Mouse (Mus musculus): ENCODE measurements at regions not wholly inside any gene's neighbourhood (a gene's known extent, or its start where the extent isn't known, plus 50 kb on each side); places are given as distances from the start of the nearest gene placed in this dataset.

DNA sequence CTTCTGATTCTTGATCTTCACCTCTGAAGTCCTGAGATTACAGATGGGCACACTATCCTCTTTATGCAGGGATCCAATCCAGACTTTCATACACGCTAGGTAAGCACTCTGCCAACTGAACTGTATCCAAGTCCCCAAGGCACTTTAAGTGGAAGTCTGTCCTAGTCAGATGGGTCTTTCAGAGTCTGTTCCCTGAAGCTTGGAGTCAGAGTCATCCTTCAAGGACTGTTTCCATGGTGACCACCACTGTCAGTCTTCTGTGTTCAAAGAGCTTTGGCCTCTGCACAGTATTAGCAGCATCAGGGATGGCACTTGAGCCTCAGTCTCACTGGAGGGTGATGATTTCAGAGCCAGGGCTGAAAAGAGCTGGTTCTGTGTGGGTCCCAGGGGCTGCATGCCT is 212.7 kb upstream of the Shh start:
- DNase-seq (ENCODE audit: low spot score): no peak

DNA sequence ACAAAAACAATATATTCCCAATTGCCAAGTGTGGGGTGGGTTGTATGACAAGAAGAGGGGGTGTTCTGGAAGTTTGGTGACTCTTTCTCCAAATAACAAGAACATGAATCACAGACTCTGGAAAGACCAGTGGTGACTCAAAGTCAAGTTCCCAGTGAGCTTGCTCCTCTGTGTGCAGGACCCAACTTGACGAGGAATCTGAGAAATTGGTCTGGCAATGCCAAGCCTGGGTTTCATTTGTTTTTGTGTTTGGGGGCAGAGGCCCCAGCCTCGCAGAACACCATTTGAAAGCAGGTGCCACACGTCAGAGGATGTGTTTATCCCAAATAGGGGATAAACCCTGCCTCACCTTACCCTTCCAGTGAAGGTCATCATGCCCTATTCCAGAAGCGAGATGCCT is 163.1 kb upstream of the Shh start:
- no peak for DNase-seq (ENCODE audit: low spot score)
- no peak overlapping the region for H3K9ac ChIP-seq (replicated peaks; ENCODE audit: low read length)
- H3K4me3 ChIP-seq (ENCODE audit: low read depth, low read length): no peak overlapping the region
- no peak overlapping the region for H3K4me2 ChIP-seq (ENCODE audit: low read depth, low read length)
- no peak overlapping the region for H3K27ac ChIP-seq (replicated peaks; ENCODE audit: low read depth, low read length)
- no peaks in the 10 kb centered on the region for H3K4me1 ChIP-seq (ENCODE audit: control insufficient read depth, insufficient read depth, low read length)
- H3K9me3 ChIP-seq (replicated peaks; ENCODE audit: control insufficient read depth, low read length): no peaks in the 10 kb centered on the region
- no peak for ATAC-seq (replicated peaks; ENCODE audit: insufficient number of reproducible peaks, low FRiP score, low TSS enrichment, low read depth)
- WGBS: 93% methylated on average over 4 of the region's 4 CpGs
- H3K36me3 ChIP-seq (replicated peaks; ENCODE audit: control insufficient read depth, insufficient read depth, low read depth, low read length): no peaks in the 10 kb centered on the region
- no peaks in the 10 kb centered on the region for H3K27me3 ChIP-seq (ENCODE audit: control insufficient read depth, insufficient read depth, low read length)

More for the DNA sequence above, 212.7 kb upstream of the Shh start:
- no peak overlapping the region for H3K4me3 ChIP-seq (ENCODE audit: low read depth, low read length)
- WGBS: 78% methylated on average over 1 of the region's 1 CpGs
- no peaks in the 10 kb centered on the region for H3K36me3 ChIP-seq (replicated peaks; ENCODE audit: control insufficient read depth, insufficient read depth, low read depth, low read length)
- no peak for ATAC-seq (replicated peaks; ENCODE audit: insufficient number of reproducible peaks, low FRiP score, low TSS enrichment, low read depth)
- H3K9me3 ChIP-seq (replicated peaks; ENCODE audit: control insufficient read depth, low read length): no peaks in the 10 kb centered on the region
- H3K27me3 ChIP-seq (ENCODE audit: control insufficient read depth, insufficient read depth, low read length): no peaks in the 10 kb centered on the region
- H3K9ac ChIP-seq (replicated peaks; ENCODE audit: low read length): no peak overlapping the region
- H3K4me1 ChIP-seq (ENCODE audit: control insufficient read depth, insufficient read depth, low read length): no peaks in the 10 kb centered on the region
- no peak overlapping the region for H3K27ac ChIP-seq (replicated peaks; ENCODE audit: low read depth, low read length)
- no peak overlapping the region for H3K4me2 ChIP-seq (ENCODE audit: low read depth, low read length)

DNA sequence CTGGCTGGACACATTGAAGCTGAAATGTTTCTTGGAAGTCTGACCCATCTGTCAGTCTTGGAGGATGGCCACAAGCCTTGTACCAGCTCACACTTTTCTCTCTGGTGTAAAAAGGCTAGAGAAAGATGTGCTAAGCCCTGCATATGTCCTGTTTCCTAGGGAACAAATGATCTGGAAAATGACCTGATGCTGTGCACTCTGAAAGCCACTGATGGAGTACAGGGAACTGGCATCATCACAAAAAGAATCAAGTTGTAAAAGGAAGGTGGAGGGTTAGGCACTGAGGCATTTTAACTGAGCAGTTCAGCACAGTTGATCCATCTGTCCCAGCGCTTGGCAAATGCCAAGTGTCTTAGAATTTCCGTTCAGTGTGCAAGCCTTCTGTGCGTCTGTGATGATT is 144.8 kb upstream of the Shh start:
- H3K4me1 ChIP-seq (ENCODE audit: control insufficient read depth, insufficient read depth, low read length): no peaks in the 10 kb centered on the region
- no peaks in the 10 kb centered on the region for H3K36me3 ChIP-seq (replicated peaks; ENCODE audit: control insufficient read depth, insufficient read depth, low read depth, low read length)
- H3K27me3 ChIP-seq (ENCODE audit: control insufficient read depth, insufficient read depth, low read length): no peaks in the 10 kb centered on the region
- DNase-seq (ENCODE audit: low spot score): no peak
- ATAC-seq (replicated peaks; ENCODE audit: insufficient number of reproducible peaks, low FRiP score, low TSS enrichment, low read depth): no peak
- no peak overlapping the region for H3K27ac ChIP-seq (replicated peaks; ENCODE audit: low read depth, low read length)
- no peak overlapping the region for H3K4me3 ChIP-seq (ENCODE audit: low read depth, low read length)
- 88% methylated on average over 3 of the region's 3 CpGs for WGBS
- H3K4me2 ChIP-seq (ENCODE audit: low read depth, low read length): no peak overlapping the region
- H3K9me3 ChIP-seq (replicated peaks; ENCODE audit: control insufficient read depth, low read length): no peaks in the 10 kb centered on the region
- H3K9ac ChIP-seq (replicated peaks; ENCODE audit: low read length): no peak overlapping the region

DNA sequence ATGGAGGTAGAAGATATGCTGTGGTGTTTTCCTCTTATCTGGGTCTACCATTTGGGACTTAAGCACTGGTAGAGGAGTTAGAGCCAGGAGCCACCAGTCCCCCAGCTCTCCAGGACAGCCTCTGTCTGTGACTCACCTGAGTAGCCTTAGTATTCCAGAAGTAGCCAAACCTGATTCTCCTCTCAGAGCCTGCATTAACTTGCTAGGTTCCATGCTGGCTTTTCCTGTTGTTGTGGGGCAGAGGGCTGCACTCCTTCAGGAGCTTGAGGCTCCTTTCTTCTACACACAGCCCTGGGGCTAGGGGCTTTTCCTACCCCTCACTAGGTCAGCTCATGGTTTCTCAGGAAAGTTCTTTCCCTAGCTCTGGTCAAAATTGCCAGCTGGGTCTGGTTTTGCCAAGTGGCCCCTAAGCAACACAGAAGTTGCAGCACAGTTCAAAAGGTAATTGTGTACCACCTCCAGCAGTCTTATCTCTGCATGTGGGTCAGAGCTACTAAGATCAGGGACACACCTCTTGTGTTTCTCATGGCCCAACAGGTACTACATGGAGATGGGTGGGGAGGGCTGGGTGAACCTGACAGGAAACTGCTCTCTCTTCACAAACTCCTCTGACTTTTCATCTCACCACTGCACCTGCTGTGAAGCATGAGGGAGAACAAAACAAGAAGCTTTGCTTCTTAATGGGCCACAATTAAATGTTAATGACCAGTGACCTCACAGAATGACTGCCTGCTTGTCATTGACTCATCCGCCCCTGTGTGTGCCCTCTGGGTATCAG is 129.7 kb upstream of the Shh start:
- WGBS: 19% methylated on average over 1 of the region's 1 CpGs
- no peaks in the 10 kb centered on the region for H3K4me1 ChIP-seq (ENCODE audit: control insufficient read depth, insufficient read depth, low read length)
- no peak overlapping the region for H3K4me2 ChIP-seq (ENCODE audit: low read depth, low read length)
- no peak overlapping the region for H3K27ac ChIP-seq (replicated peaks; ENCODE audit: low read depth, low read length)
- no peak overlapping the region for H3K9ac ChIP-seq (replicated peaks; ENCODE audit: low read length)
- no peaks in the 10 kb centered on the region for H3K9me3 ChIP-seq (replicated peaks; ENCODE audit: control insufficient read depth, low read length)
- ATAC-seq (replicated peaks; ENCODE audit: insufficient number of reproducible peaks, low FRiP score, low TSS enrichment, low read depth) (no peak), DNase-seq (ENCODE audit: low spot score) (no peak)
- H3K4me3 ChIP-seq (ENCODE audit: low read depth, low read length): no peak overlapping the region
- H3K27me3 ChIP-seq (ENCODE audit: control insufficient read depth, insufficient read depth, low read length): no peaks in the 10 kb centered on the region
- H3K36me3 ChIP-seq (replicated peaks; ENCODE audit: control insufficient read depth, insufficient read depth, low read depth, low read length): no peaks in the 10 kb centered on the region

DNA sequence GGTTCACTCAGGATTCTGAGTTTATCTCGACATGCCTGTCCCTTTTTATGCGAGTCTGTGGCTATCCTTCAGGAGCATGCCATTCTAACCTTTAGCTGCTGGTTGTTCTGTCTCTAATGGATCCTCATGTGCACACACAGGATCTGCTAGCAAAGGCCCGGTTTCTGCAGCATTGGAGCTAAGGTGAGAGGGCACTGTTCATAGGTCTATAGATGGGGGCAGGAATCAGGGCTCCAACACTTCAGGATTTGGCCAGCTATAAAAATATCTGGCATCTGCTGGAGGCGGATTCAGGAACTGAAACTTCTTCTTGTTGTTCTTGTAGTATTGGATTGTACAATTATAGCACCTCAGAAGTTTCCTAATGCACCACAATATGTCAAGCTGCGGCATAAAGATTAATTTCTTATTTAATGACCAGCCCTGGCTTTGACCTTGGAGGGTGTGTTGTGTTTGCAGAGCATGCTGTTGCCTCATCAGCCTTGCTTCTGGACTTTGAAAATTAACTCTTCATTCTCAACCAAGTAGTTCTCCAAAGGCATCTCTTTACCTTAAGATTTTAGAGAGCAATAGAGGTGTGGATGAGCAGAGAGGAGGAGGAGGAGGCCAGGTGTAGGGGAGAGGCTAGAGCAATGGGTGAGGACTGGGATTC is 104.4 kb upstream of the Shh start:
- Histone ChIP-seq H3K27ac (replicated peaks; ENCODE audit: low read depth, low read length) (no peak overlapping the region), H3K9me3 (replicated peaks; ENCODE audit: control insufficient read depth, low read length) (no peaks in the 10 kb centered on the region), H3K27me3 (ENCODE audit: control insufficient read depth, insufficient read depth, low read length) (no peaks in the 10 kb centered on the region), H3K4me1 (ENCODE audit: control insufficient read depth, insufficient read depth, low read length) (no peaks in the 10 kb centered on the region), H3K9ac (replicated peaks; ENCODE audit: low read length) (no peak overlapping the region), H3K4me2 (ENCODE audit: low read depth, low read length) (no peak overlapping the region), H3K4me3 (ENCODE audit: low read depth, low read length) (no peak overlapping the region), H3K36me3 (replicated peaks; ENCODE audit: control insufficient read depth, insufficient read depth, low read depth, low read length) (no peaks in the 10 kb centered on the region)
- DNase-seq (ENCODE audit: low spot score) (no peak), ATAC-seq (replicated peaks; ENCODE audit: insufficient number of reproducible peaks, low FRiP score, low TSS enrichment, low read depth) (no peak)
- 83% methylated on average over 5 of the region's 5 CpGs for WGBS

DNA sequence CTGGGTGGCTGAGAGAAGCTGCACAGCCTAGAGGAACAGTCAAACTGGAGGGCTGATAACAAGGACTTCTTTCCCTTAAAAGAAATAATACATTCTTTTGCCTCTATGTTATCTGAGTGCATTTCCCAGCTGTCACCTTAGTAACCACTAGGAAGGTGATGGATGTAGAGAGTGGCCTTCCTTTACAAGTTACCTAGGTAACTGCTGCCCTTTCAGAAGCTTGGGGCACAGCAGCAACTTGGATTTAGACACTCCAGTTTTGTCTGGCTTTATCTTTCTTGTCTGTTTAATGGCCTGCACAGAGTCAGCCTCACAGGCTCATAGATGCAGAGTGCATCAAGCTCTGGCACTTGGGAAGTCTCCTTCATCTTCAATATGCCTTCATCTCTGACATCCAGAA is 101.4 kb upstream of the Shh start:
- no peak for ATAC-seq (replicated peaks; ENCODE audit: insufficient number of reproducible peaks, low FRiP score, low TSS enrichment, low read depth)
- H3K36me3 ChIP-seq (replicated peaks; ENCODE audit: control insufficient read depth, insufficient read depth, low read depth, low read length): no peaks in the 10 kb centered on the region
- no peaks in the 10 kb centered on the region for H3K9me3 ChIP-seq (replicated peaks; ENCODE audit: control insufficient read depth, low read length)
- no peak for DNase-seq (ENCODE audit: low spot score)
- no peak overlapping the region for H3K4me3 ChIP-seq (ENCODE audit: low read depth, low read length)
- no peak overlapping the region for H3K4me2 ChIP-seq (ENCODE audit: low read depth, low read length)
- H3K27me3 ChIP-seq (ENCODE audit: control insufficient read depth, insufficient read depth, low read length): no peaks in the 10 kb centered on the region
- no peak overlapping the region for H3K27ac ChIP-seq (replicated peaks; ENCODE audit: low read depth, low read length)
- no peaks in the 10 kb centered on the region for H3K4me1 ChIP-seq (ENCODE audit: control insufficient read depth, insufficient read depth, low read length)
- no peak overlapping the region for H3K9ac ChIP-seq (replicated peaks; ENCODE audit: low read length)

DNA sequence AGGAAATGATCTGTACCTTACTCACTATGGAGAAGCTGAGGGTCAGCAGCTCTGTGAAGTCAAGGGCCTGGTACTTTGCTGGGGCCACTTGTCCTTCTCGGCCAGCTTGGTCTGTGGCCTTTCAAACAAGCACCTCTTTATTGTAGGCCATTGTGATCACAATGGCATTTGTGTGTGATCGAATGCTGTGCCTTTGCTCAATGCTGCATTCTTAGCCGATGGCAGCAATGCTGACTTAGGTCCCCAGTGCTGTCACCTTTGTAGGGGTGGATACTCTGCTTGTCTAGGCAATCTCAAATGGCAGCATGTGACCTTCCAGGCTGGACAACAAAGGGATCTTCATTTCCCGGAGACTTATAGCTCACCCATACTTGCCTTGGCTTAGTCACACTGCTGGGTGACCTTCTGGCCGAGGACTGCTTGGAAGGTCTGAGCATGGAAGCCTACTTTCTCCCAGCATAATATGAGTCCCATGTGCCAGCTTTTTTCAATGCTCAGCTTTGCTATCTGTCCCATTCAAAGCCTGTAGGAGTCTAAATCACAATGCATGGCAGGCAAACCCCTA is 100.4 kb upstream of the Shh start:
- no peak for DNase-seq (ENCODE audit: low spot score)
- Histone ChIP-seq H3K27ac (replicated peaks; ENCODE audit: low read depth, low read length) (no peak overlapping the region), H3K4me1 (ENCODE audit: control insufficient read depth, insufficient read depth, low read length) (no peaks in the 10 kb centered on the region), H3K27me3 (ENCODE audit: control insufficient read depth, insufficient read depth, low read length) (no peaks in the 10 kb centered on the region), H3K4me3 (ENCODE audit: low read depth, low read length) (no peak overlapping the region), H3K36me3 (replicated peaks; ENCODE audit: control insufficient read depth, insufficient read depth, low read depth, low read length) (no peaks in the 10 kb centered on the region), H3K9ac (replicated peaks; ENCODE audit: low read length) (no peak overlapping the region), H3K9me3 (replicated peaks; ENCODE audit: control insufficient read depth, low read length) (no peaks in the 10 kb centered on the region), H3K4me2 (ENCODE audit: low read depth, low read length) (no peak overlapping the region)
- 67% methylated on average over 5 of the region's 5 CpGs for WGBS
- no peak for ATAC-seq (replicated peaks; ENCODE audit: insufficient number of reproducible peaks, low FRiP score, low TSS enrichment, low read depth)

DNA sequence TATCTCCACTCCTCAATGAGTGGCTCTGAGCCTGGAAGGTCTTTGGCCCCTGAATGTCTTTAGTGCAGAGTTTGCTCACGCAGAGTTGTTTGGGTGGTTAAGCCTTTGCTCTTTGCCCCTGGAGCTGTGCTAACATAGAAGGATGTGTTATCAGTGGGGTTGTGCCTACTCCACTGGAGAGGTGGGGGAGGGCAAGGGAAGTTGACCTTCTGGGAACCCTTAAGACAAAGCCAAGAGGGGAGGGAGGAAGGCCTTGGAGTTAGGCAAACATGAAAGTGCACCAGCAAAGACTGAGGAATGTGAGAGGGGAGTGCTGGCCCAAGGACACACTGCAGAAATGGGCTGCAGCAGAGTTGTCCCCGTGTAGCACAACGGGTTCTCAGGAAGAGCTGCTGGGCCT is 96.3 kb upstream of the Shh start:
- H3K9ac ChIP-seq (replicated peaks; ENCODE audit: low read length): no peak overlapping the region
- H3K27me3 ChIP-seq (ENCODE audit: control insufficient read depth, insufficient read depth, low read length): no peaks in the 10 kb centered on the region
- WGBS: 7% methylated on average over 3 of the region's 3 CpGs
- no peak for DNase-seq (ENCODE audit: low spot score)
- H3K4me2 ChIP-seq (ENCODE audit: low read depth, low read length): no peak overlapping the region
- H3K4me1 ChIP-seq (ENCODE audit: control insufficient read depth, insufficient read depth, low read length): no peaks in the 10 kb centered on the region
- no peaks in the 10 kb centered on the region for H3K36me3 ChIP-seq (replicated peaks; ENCODE audit: control insufficient read depth, insufficient read depth, low read depth, low read length)
- no peak for ATAC-seq (replicated peaks; ENCODE audit: insufficient number of reproducible peaks, low FRiP score, low TSS enrichment, low read depth)
- no peak overlapping the region for H3K27ac ChIP-seq (replicated peaks; ENCODE audit: low read depth, low read length)
- H3K9me3 ChIP-seq (replicated peaks; ENCODE audit: control insufficient read depth, low read length): no peaks in the 10 kb centered on the region
- no peak overlapping the region for H3K4me3 ChIP-seq (ENCODE audit: low read depth, low read length)
